23 mouse cellular contexts compared by ENCODE assay signal in the genomic region with DNA sequence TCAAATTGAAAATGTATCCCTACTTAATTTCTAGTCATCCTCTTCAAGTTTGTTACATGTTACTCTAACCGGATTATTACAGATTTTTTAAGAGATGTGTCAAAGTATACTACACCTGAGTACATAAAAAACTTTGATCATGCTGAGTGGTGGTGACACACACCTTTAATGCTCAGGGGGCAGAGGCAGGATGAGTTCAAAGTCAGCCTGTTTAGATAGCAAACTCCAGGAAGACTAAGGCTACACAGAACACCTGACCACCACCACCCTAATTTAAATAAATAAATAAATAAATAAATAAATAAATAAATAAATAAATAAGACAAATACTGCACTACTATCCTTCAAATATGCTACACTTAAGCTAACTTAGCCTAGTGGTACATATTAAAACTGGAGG.
"Had no signal": no experiment of that assay in that cellular context is flagged by ENCODE, and none has a peak within 500 bp of the region (broad histone marks: within the 10 kb centered on the region; RNA-seq: fewer than 3 reads in every experiment).

No protein-coding gene starts in this region.

- H3K4me1 ChIP-seq: heart, embryonic 13.5 days; hindbrain, embryonic 13.5 days; hindbrain, embryonic 15.5 days; kidney, embryonic 15.5 days; limb, embryonic 13.5 days; limb, embryonic 15.5 days; liver, embryonic 15.5 days had no signal

- DNase-seq: gastrocnemius, adult 2 months; gastrocnemius, postnatal 10 days; gastrocnemius, postnatal 36 days; heart, adult 11 months; heart, adult 2 months; heart, postnatal 14 days; heart, postnatal 36 days; left cerebral cortex, postnatal 4 days; liver, embryonic 13.5 days had no signal

- H3K4me2 ChIP-seq: heart, embryonic 11.5 days; heart, embryonic 13.5 days; heart, embryonic 15.5 days; hindbrain, embryonic 13.5 days; hindbrain, embryonic 15.5 days; kidney, embryonic 15.5 days; limb, embryonic 13.5 days; limb, embryonic 15.5 days; liver, embryonic 11.5 days; liver, embryonic 13.5 days; liver, embryonic 15.5 days had no signal

- ATAC-seq: hindbrain, postnatal 0 days had no signal

- H3K4me3 ChIP-seq: gastrocnemius, adult 2 months; heart, adult 2 months; heart, embryonic 13.5 days; heart, embryonic 15.5 days; hindbrain, embryonic 13.5 days; hindbrain, embryonic 15.5 days; kidney, embryonic 15.5 days; layer of hippocampus, adult 2 months; left cerebral cortex, adult 2 months; limb, embryonic 13.5 days; limb, embryonic 15.5 days; liver, embryonic 13.5 days; liver, embryonic 15.5 days had no signal

- H3K9me3 ChIP-seq: heart, embryonic 13.5 days; heart, embryonic 15.5 days; hindbrain, embryonic 13.5 days; hindbrain, embryonic 15.5 days; kidney, embryonic 15.5 days; limb, embryonic 13.5 days; limb, embryonic 15.5 days; liver, embryonic 13.5 days; liver, embryonic 15.5 days had no signal

- H3K27ac ChIP-seq: gastrocnemius, adult 2 months; heart, adult 2 months; heart, embryonic 13.5 days; heart, embryonic 15.5 days; hindbrain, embryonic 13.5 days; hindbrain, embryonic 15.5 days; hindbrain, postnatal 0 days; kidney, embryonic 15.5 days; kidney, postnatal 0 days; layer of hippocampus, adult 2 months; left cerebral cortex, adult 2 months; limb, embryonic 13.5 days; limb, embryonic 15.5 days; liver, embryonic 13.5 days; liver, embryonic 15.5 days had no signal

- H3K27me3 ChIP-seq: heart, embryonic 13.5 days; heart, embryonic 15.5 days; hindbrain, embryonic 13.5 days; hindbrain, embryonic 15.5 days; kidney, embryonic 15.5 days; limb, embryonic 13.5 days; limb, embryonic 15.5 days; liver, embryonic 13.5 days; liver, embryonic 15.5 days had no signal

- H3K9ac ChIP-seq: heart, embryonic 13.5 days; heart, embryonic 15.5 days; hindbrain, embryonic 13.5 days; hindbrain, embryonic 15.5 days; kidney, embryonic 15.5 days; limb, embryonic 13.5 days; limb, embryonic 15.5 days; liver, embryonic 13.5 days; liver, embryonic 15.5 days had no signal
